Mouse (Mus musculus) heart, postnatal 4 days (tissue): Measurements from ENCODE around the gene Ilkap. TPM values are rescaled to one million over a fixed set of nuclear protein-coding genes. Genes with fewer than 3 reads are reported as not detected.

Source experiments
- DNase-seq: peaks from one replicate; pipeline ENCODE4 v3.0.0; 2021
- total RNA-seq, 2 experiments: library from RNA; stranded (reverse); gene quantifications; 2 replicates each; pipeline ENCODE4 v1.2.3; 2021

The Ilkap gene
- 10 to 100 TPM; 58.2 to 59.1 TPM for total RNA-seq

DNA sequence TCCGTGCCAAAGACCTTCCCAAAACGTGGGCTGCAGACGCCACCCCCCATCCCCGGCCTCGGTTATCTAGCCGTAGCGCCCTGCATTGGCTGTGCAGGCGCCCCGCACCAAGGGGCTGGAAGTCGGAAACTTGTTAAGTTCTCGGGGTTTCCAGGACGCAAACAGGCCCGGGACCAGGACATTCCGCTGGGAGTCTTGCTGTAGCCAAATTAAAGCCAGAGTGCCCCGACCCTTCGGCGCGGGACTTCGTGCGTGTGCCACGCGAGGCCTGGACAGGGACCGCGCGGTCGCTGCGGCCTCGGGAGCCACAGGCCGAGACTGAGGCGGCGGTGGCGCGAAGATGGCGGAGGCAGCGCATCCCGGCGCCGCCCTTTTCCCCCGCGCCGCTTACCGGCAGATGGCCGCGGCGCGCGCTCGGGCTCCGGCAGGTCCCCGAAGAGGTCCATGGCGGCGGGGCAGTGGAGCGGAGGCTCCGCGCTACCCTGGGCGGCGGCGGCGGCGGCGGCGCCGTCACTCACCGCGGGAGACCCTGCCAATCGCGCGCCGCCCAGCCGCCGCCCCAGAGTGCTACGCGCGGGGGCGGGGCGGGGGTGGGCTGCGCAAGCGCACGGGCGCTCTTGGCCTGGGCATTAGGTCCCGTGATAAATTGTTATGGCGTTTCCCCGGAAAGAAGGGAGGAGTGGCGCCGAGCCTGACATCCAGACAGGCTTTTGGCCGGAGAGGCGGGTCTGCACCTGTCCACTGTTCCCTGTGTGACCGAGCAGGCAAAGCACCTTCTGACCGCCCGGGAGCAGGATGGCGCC lies at the start of gene Ilkap:
Ilkap (minus strand) TSS at position 556 of the 803 bp plus-strand sequence.
- DNase-seq: peak; percentile 86

DNA sequence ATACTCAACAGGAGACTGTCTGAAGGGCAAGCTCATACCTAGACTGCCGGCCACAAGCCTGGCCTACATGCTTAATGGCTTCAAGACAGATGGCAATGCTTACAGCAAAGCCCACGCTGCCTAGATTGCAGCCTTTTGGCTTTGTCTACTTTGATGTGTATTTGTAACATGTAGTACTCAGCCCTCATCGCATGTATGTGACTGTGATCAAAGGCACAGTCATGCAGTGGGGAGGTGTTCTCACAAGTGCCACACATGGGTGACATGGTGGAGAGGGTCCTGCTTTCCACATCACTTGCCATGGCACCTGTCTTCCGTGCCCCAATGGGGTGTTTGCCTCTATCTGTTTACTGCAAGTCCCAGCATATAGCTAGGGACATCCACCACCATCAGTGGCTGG lies 47.9 kb upstream of the Ilkap start:
- DNase-seq: no peak

DNA sequence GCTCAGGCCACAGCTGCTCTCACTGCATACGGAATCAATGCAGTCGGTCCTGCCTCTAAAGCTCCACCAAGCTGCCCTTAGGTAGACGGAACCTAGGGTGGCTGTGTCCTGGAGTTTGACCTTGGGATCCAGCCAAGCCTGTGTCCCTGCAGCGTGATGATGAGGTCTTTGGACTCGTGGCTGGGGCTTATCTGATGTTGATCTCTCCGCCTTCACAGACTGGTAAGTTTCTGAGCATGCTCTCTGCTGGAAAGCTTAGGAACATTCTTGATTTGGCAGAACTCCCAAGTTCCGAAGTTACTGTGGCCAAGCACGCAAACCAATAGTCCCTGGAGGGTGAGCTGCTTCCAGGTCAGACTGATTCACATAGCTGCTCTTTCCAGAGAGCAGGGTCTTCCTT lies 47.4 kb upstream of the Ilkap start:
- peak; percentile 77 for DNase-seq

DNA sequence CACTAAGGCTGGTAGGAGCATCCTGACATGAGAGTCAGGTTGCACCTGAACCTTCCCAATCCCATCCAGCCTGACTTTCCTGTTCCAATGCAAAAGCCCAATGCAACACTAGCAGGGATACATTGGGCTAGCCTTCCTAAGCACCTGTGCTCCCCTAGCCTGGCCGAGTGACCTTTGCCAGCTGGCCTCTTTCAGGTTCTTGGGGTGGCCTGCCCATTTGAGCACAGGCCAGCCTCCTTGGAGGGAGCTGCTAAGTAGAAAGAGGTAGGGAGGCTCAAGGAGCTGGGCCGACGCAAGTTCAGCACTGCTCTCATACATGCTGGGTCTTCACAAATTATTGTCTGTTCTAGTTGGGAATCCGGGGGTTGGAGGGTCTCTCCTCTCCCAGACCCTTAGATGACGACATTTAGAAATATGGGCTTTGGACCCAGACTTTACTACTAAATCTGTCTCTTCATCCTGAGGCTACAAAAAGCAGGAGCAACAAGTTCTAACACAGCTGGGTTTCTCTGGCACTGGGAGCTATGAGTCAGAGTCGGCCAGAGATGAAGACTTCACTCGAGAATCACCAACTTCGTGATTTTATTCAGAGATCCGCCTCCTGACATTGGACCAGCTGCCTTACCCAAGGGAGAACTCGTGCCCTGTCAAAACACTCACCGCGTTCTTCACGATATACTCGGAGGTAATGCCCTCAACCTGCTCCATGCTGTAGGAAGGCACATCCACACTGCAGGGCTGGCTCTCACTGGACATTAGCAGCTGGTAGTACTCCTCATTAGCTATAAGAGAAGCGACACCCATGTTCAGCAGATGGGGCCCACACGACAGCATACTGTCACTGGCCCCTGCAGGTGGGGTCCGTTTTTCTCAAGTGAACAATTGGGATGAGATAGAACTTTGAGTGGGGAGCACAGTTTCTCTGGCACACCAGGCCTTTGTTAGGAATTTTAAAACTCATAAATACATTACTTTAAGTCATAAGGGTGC lies 46.5 kb upstream of the Ilkap start:
- no peak for DNase-seq

DNA sequence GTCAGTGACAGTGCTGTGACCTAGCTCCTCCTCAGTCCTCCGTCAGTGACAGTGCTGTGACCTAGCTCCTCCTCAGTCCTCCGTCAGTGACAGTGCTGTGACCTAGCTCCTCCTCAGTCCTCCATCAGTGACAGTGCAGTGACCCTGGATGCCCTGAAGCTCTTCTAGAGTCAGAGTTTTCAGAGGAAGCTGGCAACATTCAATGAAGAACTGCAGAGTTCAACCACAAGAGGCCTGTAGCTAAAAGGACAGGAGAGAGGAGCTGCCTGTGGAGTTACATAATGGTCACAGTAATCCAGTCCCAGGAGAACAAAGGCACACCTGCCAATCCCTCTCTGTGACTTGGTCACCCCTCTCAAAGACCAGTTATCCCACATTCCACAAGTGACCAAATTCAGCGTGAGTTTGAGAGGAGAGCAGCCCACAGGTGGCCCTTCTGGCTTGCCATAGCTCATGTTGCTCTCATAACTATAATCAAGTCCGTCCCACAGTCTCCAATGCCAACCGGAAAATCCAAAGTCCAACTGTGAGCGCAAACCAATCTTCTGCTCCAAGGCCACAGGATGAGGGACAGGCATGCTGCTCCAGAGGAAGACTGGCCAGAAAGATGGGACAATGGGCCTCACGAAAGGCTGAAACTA lies 43.9 kb upstream of the Ilkap start:
- DNase-seq: no peak

DNA sequence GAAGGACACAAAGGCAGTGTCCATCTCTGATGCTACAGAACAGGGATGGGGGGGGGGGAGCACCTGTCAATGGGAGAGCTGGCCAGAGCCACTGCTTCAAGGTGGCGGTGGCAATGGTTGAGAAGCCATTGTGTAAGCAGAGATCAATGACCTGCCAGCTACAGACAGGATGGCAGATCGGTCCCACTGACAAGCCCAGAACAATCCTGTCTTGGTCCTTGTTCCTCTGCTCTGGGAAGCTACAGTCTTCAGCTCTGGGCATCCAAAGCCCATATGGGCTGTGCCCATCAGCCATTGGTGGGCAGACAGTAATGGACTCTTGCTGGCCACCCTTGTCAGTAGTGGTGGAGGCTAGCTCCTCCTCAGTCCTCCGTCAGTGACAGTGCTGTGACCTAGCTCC lies 43.2 kb upstream of the Ilkap start:
- DNase-seq: no peak

DNA sequence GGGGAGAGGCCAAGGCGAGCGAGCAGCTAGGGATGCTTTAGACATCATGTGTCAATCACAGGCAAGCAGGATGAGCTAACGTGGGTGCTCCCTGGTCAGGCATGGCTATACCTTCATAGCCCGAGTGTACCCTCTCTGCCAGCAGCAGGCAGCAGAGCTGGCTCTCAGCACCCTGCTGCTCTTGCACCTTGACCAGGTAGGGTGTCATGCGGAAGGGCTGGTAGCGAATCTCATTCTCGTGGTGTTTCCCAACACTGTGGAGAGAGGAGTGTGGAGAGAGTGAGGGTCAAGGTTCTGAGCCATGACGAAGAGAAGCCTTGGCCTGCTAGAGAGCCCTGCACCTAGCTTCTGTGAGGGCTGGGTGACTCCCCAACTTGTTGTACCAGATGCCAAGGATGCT lies 41.2 kb upstream of the Ilkap start:
- no peak for DNase-seq

DNA sequence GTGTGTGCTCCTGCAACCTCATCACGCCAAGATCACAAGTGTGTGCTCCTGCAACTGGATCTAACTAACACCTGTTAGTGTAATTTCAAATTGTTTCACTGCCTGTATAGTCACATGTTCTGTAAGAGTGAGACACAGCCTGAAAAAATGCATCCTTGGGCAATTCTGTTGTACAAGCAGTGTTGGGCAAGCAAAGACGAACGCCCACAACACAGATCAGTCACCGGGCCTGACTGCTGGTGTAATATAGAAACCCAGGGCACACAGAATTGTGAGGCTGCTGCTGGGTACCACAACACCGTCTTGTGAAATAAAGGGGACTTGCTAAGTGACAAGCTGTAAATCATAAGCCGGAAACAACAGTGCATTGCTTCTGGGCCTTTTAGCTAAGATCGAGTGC lies 39.0 kb upstream of the Ilkap start:
- DNase-seq: no peak

DNA sequence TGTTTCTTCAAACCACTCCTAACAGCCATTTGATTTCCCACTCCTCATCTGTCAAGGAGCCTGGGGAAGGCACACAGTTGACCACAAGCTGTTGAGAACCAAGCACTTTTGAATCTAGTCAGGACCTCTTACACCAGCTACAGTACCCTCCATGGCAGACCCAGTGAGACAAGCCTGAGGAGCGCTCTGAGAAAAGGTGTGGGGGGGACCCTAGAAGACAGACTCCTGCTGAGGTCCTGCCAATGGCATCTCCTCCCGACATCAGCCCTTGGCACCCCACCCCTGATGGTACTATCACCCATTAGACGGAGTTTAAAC lies 38.4 kb upstream of the Ilkap start:
- no peak for DNase-seq

DNA sequence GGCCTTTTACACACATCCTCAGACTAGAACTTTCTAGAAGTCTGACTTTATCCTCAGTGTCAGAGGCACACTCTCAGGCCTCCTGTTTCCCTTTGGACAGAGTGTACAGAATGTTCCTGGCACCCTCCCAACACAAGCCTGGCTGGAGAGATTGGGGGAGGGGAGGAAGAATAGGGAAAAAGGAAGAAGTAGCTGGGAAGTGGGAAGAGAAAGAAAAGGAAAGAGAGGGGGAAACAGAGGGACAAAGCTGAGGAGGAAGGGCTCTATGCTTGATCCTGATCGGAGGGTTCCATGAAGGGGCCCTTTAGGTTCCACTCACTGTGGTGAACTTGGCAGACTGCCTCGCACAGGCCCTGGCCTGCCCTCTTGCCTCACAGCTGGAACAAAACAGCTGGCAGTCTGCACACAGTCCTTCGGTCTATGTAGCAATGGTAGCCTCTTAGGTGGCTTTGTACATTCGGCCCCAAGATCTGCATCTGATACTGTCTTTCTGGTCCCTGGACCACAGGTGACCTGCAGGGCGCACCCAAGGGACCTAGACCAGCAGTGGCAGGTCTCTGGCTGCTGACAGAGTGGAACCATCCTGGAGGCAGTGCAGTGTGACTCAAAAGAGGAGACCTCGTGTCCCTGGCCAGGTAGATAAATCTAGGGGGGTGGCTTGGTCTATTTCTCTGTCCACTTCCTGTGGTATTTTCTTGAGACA lies 37.9 kb upstream of the Ilkap start:
- peak; percentile 89 for DNase-seq

DNA sequence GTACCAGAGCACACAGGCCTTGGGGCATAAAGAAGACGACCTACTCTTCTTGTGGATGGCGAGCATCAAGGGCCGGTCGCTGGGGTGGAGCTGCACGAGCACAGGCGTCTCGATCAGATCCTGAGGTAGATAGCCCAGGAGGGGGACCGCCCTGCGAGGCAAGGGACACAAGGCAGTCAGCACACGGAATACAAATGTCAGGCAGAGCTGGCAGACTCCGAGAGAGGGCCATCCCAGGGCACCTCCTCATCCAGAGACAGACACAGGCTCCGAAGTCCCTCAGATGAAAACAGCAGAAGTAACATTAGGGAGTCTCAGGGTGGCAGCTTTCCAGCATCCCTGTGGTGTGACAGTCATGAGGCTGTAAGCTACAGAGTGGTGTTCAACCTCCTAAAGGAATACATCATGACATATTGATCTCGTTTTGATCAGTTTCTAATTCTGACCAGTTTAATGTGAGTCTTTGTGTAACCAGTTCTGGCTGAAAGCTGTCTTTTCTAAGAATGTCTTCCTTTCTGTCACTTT lies 37.1 kb upstream of the Ilkap start:
- no peak for DNase-seq

DNA sequence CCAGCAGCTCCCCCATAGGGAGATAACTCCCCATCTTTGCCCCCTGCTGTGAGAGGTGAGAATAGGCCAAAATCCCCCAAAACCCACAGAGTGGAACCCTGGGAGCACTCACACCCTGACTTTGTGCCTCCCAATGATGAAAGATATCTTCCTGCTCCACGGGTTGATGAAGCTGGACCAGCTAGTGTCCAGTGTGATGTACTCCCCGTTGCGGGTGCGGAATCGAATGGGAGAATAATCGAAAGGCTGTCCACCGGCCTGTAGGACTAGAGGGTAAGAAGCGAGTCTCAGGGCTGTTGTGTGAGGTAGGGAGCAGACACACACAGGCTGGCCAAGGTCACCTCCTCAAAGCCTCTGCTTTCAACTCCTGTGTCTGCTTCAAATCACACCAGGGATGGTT lies 36.3 kb upstream of the Ilkap start:
- DNase-seq: no peak

DNA sequence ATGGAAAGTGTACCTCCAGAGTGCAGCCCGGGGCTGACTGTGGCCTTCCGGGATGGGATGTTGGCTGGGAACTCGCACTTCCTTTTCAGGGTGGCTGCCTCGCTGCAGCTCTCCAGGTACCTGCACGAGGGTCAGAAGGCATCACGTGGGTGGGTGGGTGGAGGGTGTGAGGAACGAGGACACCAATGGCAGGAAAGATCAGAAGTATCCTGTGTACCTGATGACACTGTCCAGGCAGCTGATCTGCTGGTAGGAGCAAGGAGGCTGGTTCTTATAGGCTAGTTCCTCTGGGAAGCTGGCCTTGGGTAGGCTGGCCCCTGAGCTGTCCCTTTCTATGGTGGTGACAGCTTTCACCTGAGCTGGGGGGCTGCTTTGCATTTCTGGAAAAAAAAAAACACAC lies 32.1 kb upstream of the Ilkap start:
- no peak for DNase-seq

DNA sequence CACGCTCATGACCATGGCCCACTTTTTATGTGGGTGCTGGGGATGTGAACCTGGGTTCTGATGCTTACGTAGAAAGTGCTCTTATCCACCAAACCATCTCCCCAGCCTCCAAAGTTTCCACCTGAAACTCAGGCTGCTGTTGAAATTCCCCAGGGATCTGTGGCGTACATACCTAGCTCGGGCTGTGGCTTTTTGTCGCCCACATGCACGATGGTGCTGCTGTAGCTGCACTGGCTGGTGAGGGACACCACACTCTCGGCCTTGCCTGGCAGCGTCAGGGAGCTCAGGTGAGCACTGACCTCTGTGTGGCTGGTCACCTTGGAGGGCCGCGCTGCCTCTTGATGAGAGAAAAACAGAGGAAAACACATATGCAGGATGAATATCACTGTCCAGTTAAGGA lies 30.6 kb upstream of the Ilkap start:
- DNase-seq: no peak

DNA sequence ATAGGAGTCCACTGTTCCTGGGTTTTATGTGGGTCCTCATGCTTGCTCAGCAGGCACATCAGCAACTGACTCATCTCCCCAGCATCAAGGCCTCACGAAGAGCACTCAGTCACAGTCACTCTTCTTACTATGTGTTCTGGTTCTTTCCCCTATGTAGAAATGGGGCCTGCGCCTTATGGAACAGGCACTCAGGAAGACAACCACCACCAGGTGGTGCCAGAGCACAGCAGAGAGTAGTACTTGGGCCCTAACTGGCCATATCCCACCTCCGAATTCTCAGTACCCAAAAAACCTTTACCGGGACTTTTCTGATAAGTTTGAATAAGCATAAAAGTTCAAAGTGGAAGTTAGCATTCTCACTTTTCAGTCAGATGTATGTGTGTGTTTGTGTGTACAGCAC lies 30.0 kb upstream of the Ilkap start:
- DNase-seq: peak; percentile 92

DNA sequence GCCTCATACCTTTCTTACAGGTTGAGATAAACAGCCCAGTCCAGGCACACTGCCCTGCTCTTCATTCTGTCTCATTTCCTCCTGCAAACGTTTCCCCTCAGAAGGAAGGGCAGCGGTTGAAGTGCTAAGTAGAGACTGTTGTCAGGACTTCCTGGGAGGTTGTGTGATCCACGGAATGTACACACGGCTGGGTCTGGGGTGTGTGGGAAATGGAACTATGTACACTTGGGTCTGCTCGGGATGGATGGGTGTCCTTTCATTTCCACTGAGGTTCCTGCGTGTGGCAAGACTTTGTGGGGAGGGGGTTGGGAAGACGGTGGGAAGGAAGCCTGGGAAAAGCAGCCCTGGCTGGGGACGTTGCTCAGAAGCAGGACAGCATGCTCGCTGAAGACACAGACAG lies 27.8 kb upstream of the Ilkap start:
- no peak for DNase-seq

DNA sequence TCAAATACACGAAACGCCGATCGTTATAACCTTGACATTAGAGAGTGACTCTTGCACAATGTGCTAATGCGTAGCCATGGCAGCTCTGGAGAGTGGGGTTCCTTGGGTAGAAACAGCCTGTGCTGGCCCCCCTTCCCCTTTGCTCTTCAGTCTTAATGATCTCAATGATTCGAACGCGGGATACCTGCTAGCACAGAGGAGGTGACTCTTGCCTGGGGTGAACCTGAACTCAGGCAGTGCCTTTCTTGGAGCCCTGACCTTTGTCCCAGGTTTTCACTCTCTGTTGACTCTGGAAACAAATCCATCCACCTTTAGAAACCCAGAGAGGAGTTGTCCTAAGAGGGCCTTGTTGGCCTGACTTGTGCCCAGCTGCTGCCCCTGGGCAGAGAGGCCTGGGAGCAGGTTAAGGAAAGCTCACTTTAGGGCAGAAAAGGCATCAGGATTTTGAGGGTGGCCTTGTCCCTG lies 22.0 kb upstream of the Ilkap start:
- no peak for DNase-seq

DNA sequence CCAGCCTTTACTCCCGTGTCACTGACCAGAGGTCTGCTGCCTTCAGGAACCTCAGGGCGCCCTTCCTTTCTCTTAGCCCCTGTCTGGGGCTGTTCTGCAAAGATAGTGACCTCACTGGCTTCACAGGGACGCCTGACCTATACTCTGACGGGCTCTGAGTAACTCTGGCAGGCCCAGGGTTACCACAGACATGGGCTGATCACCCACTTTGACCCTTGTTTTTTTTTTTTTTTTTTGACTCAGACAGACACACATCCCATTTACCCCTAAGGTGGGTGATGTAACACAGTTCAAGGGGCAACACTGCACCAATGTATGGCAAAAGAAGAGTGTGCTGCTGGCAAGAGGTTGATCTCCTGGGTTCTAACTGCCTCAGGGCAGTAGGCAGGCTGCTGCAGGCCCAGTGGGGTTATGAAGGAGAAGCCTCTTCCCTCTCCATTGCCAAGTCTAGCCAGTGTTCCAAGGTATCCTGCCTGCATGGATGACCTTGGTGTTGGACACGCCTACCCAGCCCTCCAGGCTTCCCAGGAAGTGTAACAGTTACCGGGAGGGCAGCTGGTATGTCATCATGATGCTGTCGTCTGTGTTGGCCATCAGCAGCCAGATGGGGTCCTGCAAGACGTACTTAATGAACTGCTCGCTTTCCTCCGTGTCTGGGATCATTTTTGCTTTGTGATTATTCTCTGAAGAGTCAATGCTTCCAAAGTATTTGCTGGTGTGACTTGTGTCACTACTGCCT lies 21.4 kb upstream of the Ilkap start:
- DNase-seq: no peak

DNA sequence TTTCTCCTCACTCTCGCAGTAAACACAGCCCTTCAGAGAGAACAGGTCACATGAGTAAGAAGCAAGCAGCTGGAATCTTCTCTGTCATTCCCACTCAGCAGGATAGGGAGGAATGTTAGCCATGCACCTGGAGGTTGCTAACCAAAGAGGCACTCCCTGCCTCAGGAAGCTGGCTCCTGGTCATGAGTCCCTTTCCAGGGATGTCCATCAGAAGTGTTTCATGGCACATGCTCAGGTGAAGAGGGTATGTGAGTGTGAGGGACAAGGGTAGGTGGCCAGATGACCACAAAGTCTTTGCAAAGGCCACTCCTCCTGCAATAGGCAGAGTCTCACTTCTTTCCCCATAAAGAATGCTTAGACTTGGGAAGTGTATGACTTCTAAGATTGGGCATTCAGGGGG lies 19.4 kb upstream of the Ilkap start:
- DNase-seq: no peak

DNA sequence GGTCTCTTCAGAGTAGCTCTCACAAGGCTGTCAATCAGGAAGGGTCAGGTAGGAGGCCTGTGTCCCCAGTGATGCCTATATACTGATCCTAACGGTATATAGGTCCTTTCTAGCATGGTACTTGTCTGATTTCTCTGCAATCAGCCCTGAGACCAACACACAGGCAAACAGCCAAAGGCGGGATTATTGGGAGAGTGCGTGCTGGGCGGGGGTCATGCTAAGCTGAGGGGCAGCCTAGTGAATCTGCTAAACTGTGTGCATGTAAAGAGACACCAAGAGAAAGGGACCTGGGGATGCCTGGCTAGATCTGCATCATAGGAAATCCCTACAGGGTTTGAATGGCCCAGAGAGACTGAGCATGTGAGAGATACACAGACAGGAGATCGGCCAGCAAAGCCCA lies 16.7 kb upstream of the Ilkap start:
- DNase-seq: no peak

DNA sequence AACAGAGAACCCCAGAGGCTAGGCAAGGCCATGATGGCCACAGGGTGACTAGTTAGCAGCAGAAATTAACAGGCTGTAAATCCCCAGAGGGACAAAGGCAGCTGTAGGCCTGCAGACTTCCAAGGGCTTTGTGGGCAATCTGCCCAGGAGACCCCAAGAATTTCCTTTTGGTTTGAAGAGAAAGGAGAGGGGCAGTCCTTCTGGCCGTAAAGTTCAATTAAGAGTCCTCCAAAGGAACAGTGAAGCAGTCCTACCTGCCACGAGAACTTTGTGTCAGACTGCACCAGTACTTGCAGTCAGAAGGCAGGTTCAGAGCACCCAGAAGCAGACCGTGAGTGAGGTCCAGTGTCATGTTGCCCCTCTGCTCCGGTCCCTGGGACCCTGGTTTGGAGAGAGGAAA lies 16.3 kb upstream of the Ilkap start:
- no peak for DNase-seq
